Mouse (Mus musculus) forebrain, postnatal 0 days (tissue): ENCODE results near the gene Rad51b. TPM values are rescaled to one million over a fixed set of nuclear protein-coding genes. Genes with fewer than 3 reads are reported as not detected.
"Not testable (repeated sequence)": the region's sequence is repeated elsewhere in the genome, so short reads cannot be mapped to it uniquely, and the experiment has no call there.

Experiments
- ATAC-seq: fragments of 200-750 bp; cut with Nextera tagmentation; 2 replicates; pipeline ENCODE4 v1.8.0; 2017; ENCODE audit warnings: mild to moderate bottlenecking, moderate library complexity
- DNase-seq: peaks from one replicate; pipeline ENCODE4 v3.0.0-alpha.2; 2015
- H3K27ac ChIP-seq: fragments of 300-500 bp; sonication (generic); 2 replicates; pipeline ENCODE4 v1.5.1; 2014; ENCODE audit warnings: low read depth, mild to moderate bottlenecking, antibody characterized with exemption, low read length, moderate library complexity, mixed read lengths
- H3K27me3 ChIP-seq: fragments of 300-500 bp; sonication (generic); 2 replicates; pipeline ENCODE4 v1.6.1; 2014; ENCODE audit warnings: mild to moderate bottlenecking, low read length, mixed read lengths; ENCODE audit not compliant: insufficient read depth
- H3K36me3 ChIP-seq: fragments of 300-500 bp; sonication (generic); 2 replicates; pipeline ENCODE4 v1.6.1; 2014; ENCODE audit warnings: mild to moderate bottlenecking, moderate library complexity; ENCODE audit not compliant: insufficient read depth
- H3K4me1 ChIP-seq: fragments of 300-500 bp; sonication (generic); 2 replicates; pipeline ENCODE4 v1.6.1; 2014; ENCODE audit warnings: antibody characterized with exemption; ENCODE audit not compliant: insufficient read depth
- H3K4me2 ChIP-seq: fragments of 300-500 bp; sonication (generic); 2 replicates; pipeline ENCODE4 v1.6.1; 2014; ENCODE audit warnings: low read depth, mild to moderate bottlenecking, moderate library complexity
- H3K4me3 ChIP-seq: fragments of 300-500 bp; sonication (generic); 2 replicates; pipeline ENCODE4 v1.5.1; 2014; ENCODE audit warnings: low read depth, low read length, mixed read lengths
- H3K9ac ChIP-seq: fragments of 300-500 bp; sonication (generic); 2 replicates; pipeline ENCODE4 v1.6.1; 2014; ENCODE audit warnings: mild to moderate bottlenecking
- H3K9me3 ChIP-seq: fragments of 300-500 bp; sonication (generic); 2 replicates; pipeline ENCODE4 v1.6.1; 2016; ENCODE audit warnings: low read length
- CTCF ChIP-seq: sonication (generic); IDR thresholded peaks from 2 replicates; pipeline ENCODE4 v1.5.1; 2016; ENCODE audit warnings: antibody characterized with exemption, control low read depth, low read depth
- WGBS: fragments of 180-500 bp; shearing (Covaris S2); extraction: QIAGEN DNeasy Blood & Tissue Kit; methylation state at CpG from one replicate; pipeline ENCODE4 v1.1.7; 2014; 5-methylcytosine and 5-hydroxymethylcytosine counted together
- polyA plus RNA-seq: library from polyadenylated mRNA; unstranded; fragments of >200 nt; fragmentation: Nextera tagmentation; extraction: Ambion mirVana; gene quantifications from 2 replicates; pipeline ENCODE4 v1.2.1, GENCODE M21; 2015
- total RNA-seq: library from RNA; depleted of rRNA; stranded (reverse); fragments of >200 nt; gene quantifications from 2 replicates; pipeline ENCODE4 v1.2.3, GENCODE M21; 2014

The Rad51b gene
- total and polyA plus RNA-seq, 2 experiments from 2014 or later = 0.62 to 1.1 TPM

GRCm38 (mm10) chr12:79305131-79305530 lies 8.0 kb downstream of the Rad51b start:
- Histone ChIP-seq H3K9me3 (no peaks in the 10 kb centered on the region), H3K4me1 (no peaks in the 10 kb centered on the region), H3K36me3 (no peaks in the 10 kb centered on the region), H3K27me3 (no peaks in the 10 kb centered on the region), H3K27ac (no peak overlapping the region), H3K4me3 (no peak overlapping the region), H3K9ac (no peak overlapping the region), H3K4me2 (no peak overlapping the region)
- no peak for ATAC-seq
- no peak for DNase-seq
- 60% methylated on average over 1 of the region's 1 CpGs for WGBS
- TF ChIP-seq CTCF = peak; percentile 48

DNA sequence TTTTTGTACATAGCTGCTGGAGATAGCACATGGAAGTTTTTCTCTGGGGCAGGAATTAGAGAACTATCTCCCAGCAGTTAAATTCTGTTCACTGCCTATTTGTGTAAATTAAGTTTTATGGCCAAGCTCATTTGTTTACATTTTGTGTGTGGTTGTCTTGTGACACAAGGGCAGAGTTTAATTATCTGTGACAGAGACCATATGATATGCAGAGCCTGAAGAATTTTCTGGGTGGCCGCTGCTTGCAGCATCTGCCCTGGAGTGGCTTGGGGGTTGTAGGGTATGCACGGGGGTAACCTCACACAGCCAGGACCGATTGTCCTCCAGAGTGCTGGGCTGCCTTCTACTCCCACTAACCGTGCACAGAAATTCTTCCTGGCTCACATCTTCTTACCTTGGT lies 8.9 kb downstream of the Rad51b start:
- no peak overlapping the region for H3K9ac ChIP-seq
- H3K27me3 ChIP-seq = no peaks in the 10 kb centered on the region
- ATAC-seq = no peak
- 92% methylated on average over 4 of the region's 4 CpGs for WGBS
- no peak for DNase-seq
- no peak overlapping the region for H3K4me3 ChIP-seq
- no peak for TF ChIP-seq CTCF
- H3K36me3 ChIP-seq = no peaks in the 10 kb centered on the region
- H3K27ac ChIP-seq = no peak overlapping the region
- H3K4me2 ChIP-seq = no peak overlapping the region
- no peaks in the 10 kb centered on the region for H3K9me3 ChIP-seq
- H3K4me1 ChIP-seq = no peaks in the 10 kb centered on the region

GRCm38 (mm10) chr12:79313721-79314120 lies 16.6 kb downstream of the Rad51b start:
- no peak for TF ChIP-seq CTCF
- no peak overlapping the region for H3K27ac ChIP-seq
- no peak for ATAC-seq
- no peak overlapping the region for H3K9ac ChIP-seq
- H3K27me3 ChIP-seq = no peaks in the 10 kb centered on the region
- no peak overlapping the region for H3K4me2 ChIP-seq
- H3K36me3 ChIP-seq = no peaks in the 10 kb centered on the region
- no peaks in the 10 kb centered on the region for H3K4me1 ChIP-seq
- no peaks in the 10 kb centered on the region for H3K9me3 ChIP-seq
- no peak overlapping the region for H3K4me3 ChIP-seq
- DNase-seq = no peak
- 82% methylated on average over 4 of the region's 4 CpGs for WGBS

DNA sequence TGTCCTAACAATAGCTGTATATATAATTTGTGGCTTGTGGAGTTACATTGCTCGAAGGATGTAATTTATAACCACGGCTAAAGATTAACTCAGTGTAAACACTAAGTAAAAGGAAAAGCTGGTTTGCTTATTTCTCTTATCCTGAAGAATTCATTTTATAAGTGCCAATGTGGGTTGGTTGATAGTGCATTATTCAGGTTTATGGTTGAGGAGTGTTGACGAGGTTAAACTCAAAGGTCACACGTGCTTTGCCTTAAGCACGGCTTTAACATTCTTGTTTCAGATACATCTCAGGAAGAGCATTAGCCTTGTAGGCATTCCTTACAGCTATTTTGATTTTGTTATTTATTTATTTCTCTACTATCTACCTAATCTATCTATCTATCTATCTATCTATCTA lies 20.3 kb downstream of the Rad51b start:
- 93% methylated on average over 5 of the region's 5 CpGs for WGBS
- H3K4me3 ChIP-seq = no peak overlapping the region
- H3K9ac ChIP-seq = no peak overlapping the region
- no peaks in the 10 kb centered on the region for H3K4me1 ChIP-seq
- H3K4me2 ChIP-seq = no peak overlapping the region
- no peak for DNase-seq
- no peak overlapping the region for H3K27ac ChIP-seq
- H3K9me3 ChIP-seq = no peaks in the 10 kb centered on the region
- no peak for TF ChIP-seq CTCF
- H3K27me3 ChIP-seq = no peaks in the 10 kb centered on the region
- no peak for ATAC-seq
- no peaks in the 10 kb centered on the region for H3K36me3 ChIP-seq

GRCm38 (mm10) chr12:79320895-79321294 lies 23.8 kb downstream of the Rad51b start:
- H3K9ac ChIP-seq = no peak overlapping the region
- no peaks in the 10 kb centered on the region for H3K36me3 ChIP-seq
- H3K27ac ChIP-seq = no peak overlapping the region
- no peak for ATAC-seq
- no peak overlapping the region for H3K4me3 ChIP-seq
- TF ChIP-seq CTCF = no peak
- H3K27me3 ChIP-seq = no peaks in the 10 kb centered on the region
- no peaks in the 10 kb centered on the region for H3K4me1 ChIP-seq
- no peak for DNase-seq
- WGBS = 81% methylated on average over 5 of the region's 5 CpGs
- H3K4me2 ChIP-seq = no peak overlapping the region
- no peaks in the 10 kb centered on the region for H3K9me3 ChIP-seq

DNA sequence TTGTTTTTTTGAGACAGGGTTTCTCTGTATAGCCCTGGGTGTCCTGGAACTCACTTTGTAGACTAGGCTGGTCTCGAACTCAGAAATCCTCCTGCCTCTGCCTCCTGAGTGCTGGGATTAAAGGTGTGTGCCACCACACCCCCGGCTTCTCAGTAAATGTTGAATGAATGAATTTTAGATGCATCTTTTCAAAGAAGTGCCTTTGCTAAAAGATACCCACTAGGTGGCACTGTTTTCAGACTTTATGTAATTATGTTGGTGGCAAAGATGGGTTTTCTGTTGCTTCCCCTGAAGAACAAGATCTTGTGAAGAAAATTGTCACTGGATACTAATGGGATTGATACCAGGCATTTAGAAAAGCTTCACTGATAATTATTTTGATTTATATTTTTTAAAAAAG lies 25.5 kb downstream of the Rad51b start:
- not testable (repeated sequence) for H3K36me3 ChIP-seq
- peak; percentile 42 for DNase-seq

DNA sequence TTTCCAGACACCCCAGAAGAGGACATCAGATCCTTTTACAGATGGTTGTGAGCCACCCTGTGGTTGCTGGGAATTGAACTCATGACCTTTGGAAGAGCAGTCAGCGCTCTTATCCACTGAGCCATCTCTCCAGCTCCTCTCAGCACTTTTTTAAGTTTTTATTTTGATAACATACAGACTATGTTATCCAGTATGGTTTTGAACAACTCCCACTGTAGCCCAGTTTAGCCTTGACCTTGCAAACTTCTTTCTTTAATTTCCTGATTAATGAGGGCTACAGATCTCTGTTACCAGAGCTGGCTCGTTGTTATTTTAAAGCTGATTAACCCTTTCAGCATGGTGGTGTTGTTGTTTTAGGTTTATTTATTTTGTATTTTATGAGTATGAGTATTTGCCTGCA lies 29.2 kb downstream of the Rad51b start:
- Histone ChIP-seq H3K27me3 (no peaks in the 10 kb centered on the region), H3K9ac (no peak overlapping the region), H3K27ac (no peak overlapping the region), H3K9me3 (no peaks in the 10 kb centered on the region), H3K4me3 (no peak overlapping the region), H3K36me3 (no peaks in the 10 kb centered on the region), H3K4me2 (no peak overlapping the region), H3K4me1 (no peaks in the 10 kb centered on the region)
- DNase-seq (no peak), ATAC-seq (no peak)
- 67% methylated on average over 2 of the region's 2 CpGs for WGBS
- no peak for TF ChIP-seq CTCF

More for the DNA sequence above, 25.5 kb downstream of the Rad51b start:
- not testable (repeated sequence) for H3K4me3 ChIP-seq, H3K4me1 ChIP-seq, H3K9ac ChIP-seq, H3K27ac ChIP-seq, H3K27me3 ChIP-seq, H3K9me3 ChIP-seq, ATAC-seq, H3K4me2 ChIP-seq
- peak; percentile 59 for TF ChIP-seq CTCF
- 64% methylated on average over 2 of the region's 2 CpGs for WGBS

DNA sequence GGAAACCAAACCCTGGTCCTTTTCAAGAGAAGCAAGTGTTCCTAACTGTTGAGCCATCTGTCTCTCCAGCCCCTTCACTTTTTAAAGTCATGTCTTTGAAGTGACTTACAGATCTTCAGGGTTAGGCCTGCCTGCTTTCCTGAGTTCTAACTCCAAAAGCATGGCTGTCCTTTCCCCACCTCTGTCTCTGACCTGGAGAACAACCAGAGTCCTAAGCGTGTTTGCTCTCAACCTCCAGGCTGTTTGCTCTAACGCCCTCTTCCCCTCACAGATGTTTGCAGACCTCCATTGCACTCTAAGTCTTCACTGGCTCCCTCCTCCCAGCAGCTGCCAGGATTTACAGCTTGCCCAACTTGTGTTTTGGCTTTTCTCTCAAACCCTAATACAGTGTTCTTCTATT lies 29.7 kb downstream of the Rad51b start:
- ATAC-seq = no peak
- no peak for TF ChIP-seq CTCF
- H3K36me3 ChIP-seq = no peaks in the 10 kb centered on the region

More for the DNA sequence above, 29.7 kb downstream of the Rad51b start:
- WGBS = 79% methylated on average over 2 of the region's 2 CpGs
- Histone ChIP-seq H3K4me1 (no peaks in the 10 kb centered on the region), H3K9ac (no peak overlapping the region), H3K27ac (no peak overlapping the region), H3K9me3 (no peaks in the 10 kb centered on the region), H3K27me3 (no peaks in the 10 kb centered on the region), H3K4me3 (no peak overlapping the region), H3K4me2 (no peak overlapping the region)
- no peak for DNase-seq
